Mouse (Mus musculus): Measurements from ENCODE around the gene Kcnmb1. TPM values are rescaled to one million over a fixed set of nuclear protein-coding genes. Genes with fewer than 3 reads are reported as not detected.

Gene Kcnmb1
- 0.96 and 0.97 TPM in 2 replicates for polyA plus RNA-seq (2012; rRNA removed)

DNA sequence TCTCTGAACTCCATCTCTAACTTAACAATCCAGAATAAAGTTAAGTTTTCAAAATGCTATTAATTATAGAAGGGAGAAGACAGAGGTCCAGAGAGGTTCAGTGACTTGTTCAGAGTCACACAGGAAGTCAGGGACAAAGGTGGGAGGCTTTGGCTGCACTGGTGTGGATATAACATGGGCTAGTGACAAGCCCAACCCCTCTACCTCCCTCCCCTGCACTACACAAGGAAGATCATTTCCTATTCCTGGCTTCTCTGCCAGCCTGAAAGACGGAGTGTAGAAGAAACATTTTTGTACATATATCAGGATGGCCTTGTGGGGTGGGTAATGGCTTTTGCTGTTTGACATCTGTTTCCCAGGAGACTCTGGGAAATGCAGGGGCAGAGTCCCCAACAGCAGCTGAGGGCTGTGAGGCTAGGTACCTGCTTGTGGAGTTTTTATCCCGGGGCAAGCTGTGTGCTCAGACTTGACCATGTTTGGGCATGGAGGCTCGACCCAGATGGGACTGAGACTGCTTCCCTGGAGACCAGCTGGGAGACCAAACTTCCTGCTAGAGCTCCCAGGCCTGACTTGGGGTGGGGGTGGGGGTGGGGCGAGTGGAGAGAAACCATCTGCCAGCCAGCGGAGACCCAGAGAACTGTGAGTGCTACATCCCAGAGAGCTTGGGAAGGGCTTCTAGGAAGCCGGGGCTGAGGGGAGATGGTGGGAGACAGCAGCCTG is at the start of gene Kcnmb1:
Kcnmb1 (plus strand) TSS at position 326 of the 720 bp plus-strand sequence.
- no peak for TF ChIP-seq POLR2A (IDR thresholded peaks at IDR 0.05; ENCODE audit: low read depth, low read length)
- no peak for TF ChIP-seq CTCF (conservative IDR thresholded peaks at IDR 0.05; ENCODE audit: insufficient read depth, insufficient read length, low read depth, low read length)
- Histone ChIP-seq H3K36me3 (ENCODE audit: control insufficient read depth, insufficient read depth, low read length) (no peaks in the 10 kb centered on the region), H3K27ac (ENCODE audit: insufficient read depth, low read depth, low read length) (no peak within 1 kb of the TSS), H3K4me1 (ENCODE audit: control insufficient read depth, insufficient read depth, low read length) (no peaks in the 10 kb centered on the region), H3K4me3 (ENCODE audit: insufficient read depth, low read depth, low read length) (peak within 1 kb of the TSS; percentile 32; the same call in 1 of the 2 replicates), H3K27me3 (replicated peaks; ENCODE audit: control insufficient read depth, insufficient read depth, low read length) (no peaks in the 10 kb centered on the region)
- DNase-seq = peak; percentile 18
- 17% methylated on average over 6 of the region's 6 CpGs for whole genome bisulfite sequencing

- Histone ChIP-seq H3K27me3 (replicated peaks; ENCODE audit: control insufficient read depth, insufficient read depth, low read length) (no peaks in the 10 kb centered on the region), H3K4me3 (ENCODE audit: insufficient read depth, low read depth, low read length) (no peak overlapping the region), H3K36me3 (ENCODE audit: control insufficient read depth, insufficient read depth, low read length) (no peaks in the 10 kb centered on the region), H3K4me1 (ENCODE audit: control insufficient read depth, insufficient read depth, low read length) (no peaks in the 10 kb centered on the region), H3K27ac (ENCODE audit: insufficient read depth, low read depth, low read length) (no peak overlapping the region)
- 62% methylated on average over 7 of the region's 7 CpGs for WGBS
- no peak for DNase-seq
- TF ChIP-seq CTCF (conservative IDR thresholded peaks at IDR 0.05; ENCODE audit: insufficient read depth, insufficient read length, low read depth, low read length) (no peak), POLR2A (IDR thresholded peaks at IDR 0.05; ENCODE audit: low read depth, low read length) (no peak)
Observed at GRCm38 (mm10) chr11:33913061-33913460, 49.8 kb upstream of the Kcnmb1 start.

DNA sequence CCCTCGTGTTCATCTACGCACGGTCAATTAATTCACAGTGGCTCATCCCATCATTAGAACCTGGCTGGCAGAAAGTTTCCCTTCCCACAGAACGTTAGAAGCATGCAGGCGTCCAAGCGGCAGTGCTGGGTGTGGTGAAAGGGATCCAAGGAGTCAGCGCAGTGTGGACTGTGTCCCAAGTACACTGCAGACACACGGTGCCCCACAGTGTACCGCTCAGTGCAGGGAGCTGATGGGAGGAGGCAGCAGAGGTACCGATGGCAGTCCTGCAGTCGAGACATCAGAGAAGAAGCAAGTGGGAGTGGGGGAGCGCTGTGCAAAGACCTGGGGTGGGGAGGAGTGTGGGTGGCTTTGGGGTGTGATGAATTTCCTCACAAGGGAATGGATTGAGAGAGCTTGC is 48.6 kb upstream of the Kcnmb1 start:
- 33% methylated on average over 12 of the region's 12 CpGs for WGBS
- Histone ChIP-seq H3K27me3 (replicated peaks; ENCODE audit: control insufficient read depth, insufficient read depth, low read length) (no peaks in the 10 kb centered on the region), H3K36me3 (ENCODE audit: control insufficient read depth, insufficient read depth, low read length) (no peaks in the 10 kb centered on the region), H3K27ac (ENCODE audit: insufficient read depth, low read depth, low read length) (no peak overlapping the region), H3K4me1 (ENCODE audit: control insufficient read depth, insufficient read depth, low read length) (no peaks in the 10 kb centered on the region), H3K4me3 (ENCODE audit: insufficient read depth, low read depth, low read length) (no peak overlapping the region)
- no peak for TF ChIP-seq CTCF (conservative IDR thresholded peaks at IDR 0.05; ENCODE audit: insufficient read depth, insufficient read length, low read depth, low read length)
- no peak for DNase-seq

- Histone ChIP-seq H3K27ac (ENCODE audit: insufficient read depth, low read depth, low read length) (no peak overlapping the region), H3K4me1 (ENCODE audit: control insufficient read depth, insufficient read depth, low read length) (no peaks in the 10 kb centered on the region), H3K27me3 (replicated peaks; ENCODE audit: control insufficient read depth, insufficient read depth, low read length) (no peaks in the 10 kb centered on the region), H3K36me3 (ENCODE audit: control insufficient read depth, insufficient read depth, low read length) (no peaks in the 10 kb centered on the region), H3K4me3 (ENCODE audit: insufficient read depth, low read depth, low read length) (no peak overlapping the region)
- peak; percentile 90 for TF ChIP-seq CTCF (conservative IDR thresholded peaks at IDR 0.05; ENCODE audit: insufficient read depth, insufficient read length, low read depth, low read length)
- no peak for TF ChIP-seq POLR2A (IDR thresholded peaks at IDR 0.05; ENCODE audit: low read depth, low read length)
- 22% methylated on average over 6 of the region's 6 CpGs for WGBS
- DNase-seq = peak; percentile 55
Observed at GRCm38 (mm10) chr11:33917574-33917973, 45.2 kb upstream of the Kcnmb1 start.

- Histone ChIP-seq H3K36me3 (ENCODE audit: control insufficient read depth, insufficient read depth, low read length) (no peaks in the 10 kb centered on the region), H3K27me3 (replicated peaks; ENCODE audit: control insufficient read depth, insufficient read depth, low read length) (no peaks in the 10 kb centered on the region), H3K4me3 (ENCODE audit: insufficient read depth, low read depth, low read length) (no peak overlapping the region), H3K27ac (ENCODE audit: insufficient read depth, low read depth, low read length) (no peak overlapping the region), H3K4me1 (ENCODE audit: control insufficient read depth, insufficient read depth, low read length) (no peaks in the 10 kb centered on the region)
- no peak for DNase-seq
- no peak for TF ChIP-seq CTCF (conservative IDR thresholded peaks at IDR 0.05; ENCODE audit: insufficient read depth, insufficient read length, low read depth, low read length)
- TF ChIP-seq POLR2A (IDR thresholded peaks at IDR 0.05; ENCODE audit: low read depth, low read length) = no peak
- 43% methylated on average over 2 of the region's 2 CpGs for WGBS
Observed at GRCm38 (mm10) chr11:33918424-33918823, 44.4 kb upstream of the Kcnmb1 start.

GRCm38 (mm10) chr11:33919826-33920225 is 43.0 kb upstream of the Kcnmb1 start:
- TF ChIP-seq POLR2A (IDR thresholded peaks at IDR 0.05; ENCODE audit: low read depth, low read length) (no peak), CTCF (conservative IDR thresholded peaks at IDR 0.05; ENCODE audit: insufficient read depth, insufficient read length, low read depth, low read length) (no peak)
- Histone ChIP-seq H3K27me3 (replicated peaks; ENCODE audit: control insufficient read depth, insufficient read depth, low read length) (no peaks in the 10 kb centered on the region), H3K4me3 (ENCODE audit: insufficient read depth, low read depth, low read length) (no peak overlapping the region), H3K4me1 (ENCODE audit: control insufficient read depth, insufficient read depth, low read length) (no peaks in the 10 kb centered on the region), H3K36me3 (ENCODE audit: control insufficient read depth, insufficient read depth, low read length) (no peaks in the 10 kb centered on the region), H3K27ac (ENCODE audit: insufficient read depth, low read depth, low read length) (no peak overlapping the region)
- DNase-seq = no peak
- WGBS = 76% methylated on average over 7 of the region's 7 CpGs

GRCm38 (mm10) chr11:33921451-33921850 is 41.4 kb upstream of the Kcnmb1 start:
- no peaks in the 10 kb centered on the region for H3K36me3 ChIP-seq (ENCODE audit: control insufficient read depth, insufficient read depth, low read length)
- DNase-seq = peak; percentile 15
- no peak overlapping the region for H3K27ac ChIP-seq (ENCODE audit: insufficient read depth, low read depth, low read length)
- H3K27me3 ChIP-seq (replicated peaks; ENCODE audit: control insufficient read depth, insufficient read depth, low read length) = no peaks in the 10 kb centered on the region
- 38% methylated on average over 13 of the region's 13 CpGs for WGBS
- no peaks in the 10 kb centered on the region for H3K4me1 ChIP-seq (ENCODE audit: control insufficient read depth, insufficient read depth, low read length)
- TF ChIP-seq CTCF (conservative IDR thresholded peaks at IDR 0.05; ENCODE audit: insufficient read depth, insufficient read length, low read depth, low read length) (no peak), POLR2A (IDR thresholded peaks at IDR 0.05; ENCODE audit: low read depth, low read length) (no peak)
- H3K4me3 ChIP-seq (ENCODE audit: insufficient read depth, low read depth, low read length) = no peak overlapping the region
